Mouse (Mus musculus) hindbrain, postnatal 0 days (tissue): ENCODE data around the gene Wee1. TPM values are rescaled to one million over a fixed set of nuclear protein-coding genes. Genes with fewer than 3 reads are reported as not detected.

Experiments
- ATAC-seq: fragments of 200-750 bp; cut with Nextera tagmentation; 2 replicates; pipeline ENCODE4 v1.8.0; 2017; ENCODE audit warnings: mild to moderate bottlenecking, moderate TSS enrichment, moderate library complexity
- DNase-seq: peaks from one replicate; pipeline ENCODE4 v3.0.0-alpha.2; 2015; ENCODE audit warnings: low spot score
- H3K27ac ChIP-seq: fragments of 300-500 bp; sonication (generic); 2 replicates; pipeline ENCODE4 v1.5.1; 2014; ENCODE audit warnings: mild to moderate bottlenecking
- H3K27me3 ChIP-seq: fragments of 300-500 bp; sonication (generic); 2 replicates; pipeline ENCODE4 v1.6.1; 2014; ENCODE audit warnings: low read length, mixed read lengths; ENCODE audit not compliant: insufficient read depth
- H3K36me3 ChIP-seq: fragments of 300-500 bp; sonication (generic); 2 replicates; pipeline ENCODE4 v1.6.1; 2014; ENCODE audit warnings: low read length, mixed read lengths; ENCODE audit not compliant: insufficient read depth
- H3K4me1 ChIP-seq: fragments of 300-500 bp; sonication (generic); 2 replicates; pipeline ENCODE4 v1.6.1; 2014; ENCODE audit warnings: antibody characterized with exemption, low read length, mixed read lengths; ENCODE audit not compliant: insufficient read depth
- H3K4me2 ChIP-seq: fragments of 300-500 bp; sonication (generic); 2 replicates; pipeline ENCODE4 v1.6.1; 2014; ENCODE audit warnings: low read depth, mild to moderate bottlenecking, low read length, moderate library complexity, mixed read lengths
- H3K4me3 ChIP-seq: fragments of 300-500 bp; sonication (generic); 2 replicates; pipeline ENCODE4 v1.5.1; 2014; ENCODE audit warnings: low read length
- H3K9ac ChIP-seq: fragments of 300-500 bp; sonication (generic); replicated peaks from 2 replicates; pipeline ENCODE4 v1.6.1; 2014; ENCODE audit warnings: mild to moderate bottlenecking, low read length, moderate library complexity, mixed read lengths
- H3K9me3 ChIP-seq: fragments of 300-500 bp; sonication (generic); 2 replicates; pipeline ENCODE4 v1.6.1; 2016; ENCODE audit warnings: low read length, mixed read lengths
- CTCF ChIP-seq: IDR thresholded peaks from 2 replicates; pipeline ENCODE4 v1.5.1; 2016; ENCODE audit warnings: antibody characterized with exemption, control low read depth, low read depth
- WGBS: fragments of 180-500 bp; shearing (Covaris S2); extraction: QIAGEN DNeasy Blood & Tissue Kit; methylation state at CpG from one replicate; pipeline ENCODE4 v1.1.7; 2014; 5-methylcytosine and 5-hydroxymethylcytosine counted together
- polyA plus RNA-seq: library from polyadenylated mRNA; unstranded; fragments of >200 nt; fragmentation: Nextera tagmentation; extraction: Ambion mirVana; gene quantifications from 2 replicates; pipeline ENCODE4 v1.2.1, GENCODE M21; 2015
- total RNA-seq: library from RNA; depleted of rRNA; stranded (reverse); fragments of >200 nt; gene quantifications from 2 replicates; pipeline ENCODE4 v1.2.3, GENCODE M21; 2014; rRNA removed

Wee1 gene
- total and polyA plus RNA-seq, 2 experiments from 2014 or later: 5.6 to 8.2 TPM

DNA sequence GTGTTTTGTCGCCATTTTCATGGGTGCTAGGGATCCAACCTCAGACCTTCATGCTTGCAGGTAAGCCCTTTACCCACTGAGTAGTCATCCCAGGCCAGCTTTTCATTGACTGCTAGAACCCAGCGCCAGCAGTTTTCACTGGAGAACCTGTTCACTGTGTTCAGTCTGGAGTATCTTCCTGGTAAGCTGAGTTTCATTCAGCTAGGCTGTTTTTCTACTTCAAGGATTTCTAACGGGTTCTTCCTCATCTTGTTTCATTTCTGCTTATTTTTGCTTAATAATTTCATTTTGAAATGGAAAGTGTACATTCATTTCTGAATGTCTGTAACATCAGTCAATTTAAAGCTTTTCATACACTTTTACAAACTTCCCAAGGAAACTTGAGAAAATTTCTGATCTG lies 62.8 kb downstream of the Wee1 start:
- Histone ChIP-seq H3K27me3 (no peaks in the 10 kb centered on the region), H3K9me3 (no peaks in the 10 kb centered on the region), H3K4me1 (no peaks in the 10 kb centered on the region), H3K27ac (no peak overlapping the region), H3K4me2 (no peak overlapping the region), H3K9ac (no peak overlapping the region), H3K36me3 (no peaks in the 10 kb centered on the region), H3K4me3 (no peak overlapping the region)
- ATAC-seq: no peak
- 93% methylated on average over 3 of the region's 3 CpGs for WGBS
- no peak for DNase-seq
- TF ChIP-seq CTCF: no peak

GRCm38 (mm10) chr7:110189951-110190350 lies 68.1 kb downstream of the Wee1 start:
- no peak overlapping the region for H3K4me3 ChIP-seq
- no peak overlapping the region for H3K4me2 ChIP-seq
- no peak overlapping the region for H3K9ac ChIP-seq
- H3K27ac ChIP-seq: no peak overlapping the region
- H3K36me3 ChIP-seq: no peaks in the 10 kb centered on the region
- TF ChIP-seq CTCF: no peak
- no peaks in the 10 kb centered on the region for H3K9me3 ChIP-seq
- no peaks in the 10 kb centered on the region for H3K27me3 ChIP-seq
- ATAC-seq: no peak
- no peaks in the 10 kb centered on the region for H3K4me1 ChIP-seq
- no peak for DNase-seq
- WGBS: 59% methylated on average over 7 of the region's 7 CpGs

Other genes starting within 250 kb of the Wee1 start
- 174 and 191 TPM in 2 replicates for gene Dennd5a, start 161.6 kb upstream of the Wee1 start, total RNA-seq
- gene Dennd5a, start 161.6 kb upstream of the Wee1 start, polyA plus RNA-seq: 29.3 and 32.4 TPM in 2 replicates
- 56.9 and 59.0 TPM in 2 replicates for gene Tmem41b, start 135.1 kb upstream of the Wee1 start, total RNA-seq
- 58.7 and 59.6 TPM in 2 replicates for gene Tmem41b, start 135.1 kb upstream of the Wee1 start, polyA plus RNA-seq
- 75.4 and 87.0 TPM in 2 replicates for gene Ipo7, start 103.8 kb upstream of the Wee1 start, total RNA-seq
- 27.7 and 28.0 TPM in 2 replicates for gene Ipo7, start 103.8 kb upstream of the Wee1 start, polyA plus RNA-seq
- gene Zfp143, start 60.8 kb upstream of the Wee1 start, total RNA-seq: 12.3 and 17.1 TPM in 2 replicates
- gene Zfp143, start 60.8 kb upstream of the Wee1 start, polyA plus RNA-seq: 6.2 and 7.1 TPM in 2 replicates
- gene Swap70, start 99.7 kb downstream of the Wee1 start, total RNA-seq: 9.1 and 12.4 TPM in 2 replicates
- 8.5 and 9.2 TPM in 2 replicates for gene Swap70, start 99.7 kb downstream of the Wee1 start, polyA plus RNA-seq